Mouse (Mus musculus) thymus, adult 2 months (tissue): ENCODE data around the gene 0610010F05Rik.

Experiments used
- CTCF ChIP-seq: fragments of 200-500 bp; IDR thresholded peaks from 2 replicates; pipeline ENCODE4 v1.5.1; 2012; ENCODE audit warnings: mild to moderate bottlenecking, control low read depth, low read length, moderate library complexity, borderline replicate concordance; ENCODE audit not compliant: control insufficient read depth, poor library complexity, insufficient read depth; ENCODE audit errors: extremely low read depth
- POLR2A ChIP-seq: fragments of 200-500 bp; IDR thresholded peaks from 2 replicates; pipeline ENCODE4 v1.6.1; 2012; ENCODE audit warnings: mild to moderate bottlenecking, low read length, control low read depth, moderate library complexity; ENCODE audit not compliant: control insufficient read depth, poor library complexity, insufficient read depth; ENCODE audit errors: extremely low read depth

DNA sequence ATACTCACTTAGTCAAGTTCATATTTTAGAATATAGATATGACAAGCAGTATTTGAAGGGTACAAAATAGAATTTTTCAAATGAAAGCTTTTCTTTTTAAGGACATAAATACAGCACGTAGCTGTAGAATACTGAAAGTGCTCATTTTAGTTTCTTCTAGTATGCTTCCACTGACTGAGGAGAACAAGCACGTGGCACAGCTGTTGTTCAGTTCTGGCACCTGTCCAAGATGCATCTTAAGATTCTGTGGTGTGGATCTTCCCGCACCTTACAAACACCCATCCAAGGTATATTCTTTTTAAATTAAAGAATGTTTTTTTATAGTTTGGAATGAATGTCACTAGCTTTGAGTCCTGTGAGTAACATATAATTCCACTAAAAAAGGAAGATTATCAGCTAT lies 33.7 kb upstream of the 0610010F05Rik start:
- TF ChIP-seq CTCF (no peak), POLR2A (no peak)
